Mouse (Mus musculus) neural tube, embryonic 12.5 days (tissue): ENCODE results near the gene Tigd3. TPM values are rescaled to one million over a fixed set of nuclear protein-coding genes. Genes with fewer than 3 reads are reported as not detected.

Experiments
- ATAC-seq: fragments of 200-750 bp; cut with Nextera tagmentation; 2 replicates; pipeline ENCODE4 v1.8.0; 2017; ENCODE audit warnings: low read depth, mild to moderate bottlenecking, moderate TSS enrichment, moderate library complexity; ENCODE audit not compliant: low FRiP score
- H3K27ac ChIP-seq: fragments of 300-500 bp; sonication (generic); 2 replicates; pipeline ENCODE4 v1.5.1; 2016
- H3K27me3 ChIP-seq: fragments of 300-500 bp; sonication (generic); replicated peaks from 2 replicates; pipeline ENCODE4 v1.6.1; 2016; ENCODE audit warnings: mild to moderate bottlenecking
- H3K36me3 ChIP-seq: fragments of 300-500 bp; sonication (generic); 2 replicates; pipeline ENCODE4 v1.6.1; 2016; ENCODE audit warnings: mild to moderate bottlenecking
- H3K4me1 ChIP-seq: fragments of 300-500 bp; sonication (generic); 2 replicates; pipeline ENCODE4 v1.6.1; 2016
- H3K4me2 ChIP-seq: fragments of 300-500 bp; sonication (generic); replicated peaks from 2 replicates; pipeline ENCODE4 v1.6.1; 2016; ENCODE audit warnings: mild to moderate bottlenecking
- H3K4me3 ChIP-seq: fragments of 300-500 bp; sonication (generic); 2 replicates; pipeline ENCODE4 v1.5.1; 2016
- H3K9ac ChIP-seq: fragments of 300-500 bp; sonication (generic); 2 replicates; pipeline ENCODE4 v1.6.1; 2016; ENCODE audit warnings: mild to moderate bottlenecking
- H3K9me3 ChIP-seq: fragments of 300-500 bp; sonication (generic); 2 replicates; pipeline ENCODE4 v1.6.1; 2016; ENCODE audit warnings: mild to moderate bottlenecking
- WGBS: fragments of 180-500 bp; shearing (Covaris S2); methylation state at CpG from one replicate; pipeline ENCODE4 v1.1.7; 2016; 5-methylcytosine and 5-hydroxymethylcytosine counted together
- polyA plus RNA-seq: library from polyadenylated mRNA; unstranded; fragments of >200 nt; fragmentation: Nextera tagmentation; extraction: Ambion mirVana; gene quantifications from 2 replicates; pipeline ENCODE4 v1.2.1, GENCODE M21; 2016

Tigd3 gene
- polyA plus RNA-seq = 10.5 and 11.8 TPM in 2 replicates

- ATAC-seq = peak; percentile 96
- peak within 1 kb of the TSS; percentile 89 for H3K9ac ChIP-seq
- H3K36me3 ChIP-seq = peaks cover 31% of the 10 kb centered on the region
- no peaks in the 10 kb centered on the region for H3K9me3 ChIP-seq
- peak within 1 kb of the TSS; percentile 91 for H3K4me2 ChIP-seq
- no peak within 1 kb of the TSS for H3K27ac ChIP-seq
- peaks cover 12% of the 10 kb centered on the region for H3K4me1 ChIP-seq
- H3K27me3 ChIP-seq = no peaks in the 10 kb centered on the region
- WGBS = 5% methylated on average over 36 of the region's 36 CpGs
- peak within 1 kb of the TSS; percentile 73 for H3K4me3 ChIP-seq
These were observed at the start of gene Tigd3 for GRCm38 (mm10) chr19:5894002-5894678. Gene Tigd3, minus strand, starts transcription at chr19:5894149.

DNA sequence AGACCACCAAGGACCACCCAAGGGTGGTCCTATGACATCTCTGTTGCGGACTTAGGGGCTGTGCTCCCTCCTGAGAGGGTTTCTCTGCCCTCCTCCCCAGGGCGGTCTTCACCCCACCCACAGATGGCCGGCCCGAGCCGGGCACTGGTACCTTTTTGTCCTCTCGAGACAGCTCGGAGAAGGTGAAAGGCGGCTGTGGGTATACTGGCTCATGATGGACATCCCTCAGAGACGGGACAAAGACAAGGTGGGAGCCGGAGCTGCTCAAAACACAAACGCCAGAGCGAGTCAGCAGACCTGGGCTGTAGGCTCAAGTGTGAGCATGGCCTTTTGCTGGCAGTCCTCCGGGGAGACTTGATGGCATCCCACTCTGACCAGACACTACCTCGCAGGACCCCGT lies 49.5 kb upstream of the Tigd3 start:
- no peaks in the 10 kb centered on the region for H3K9me3 ChIP-seq
- 93% methylated on average over 15 of the region's 15 CpGs for WGBS
- H3K4me3 ChIP-seq = no peak overlapping the region
- ATAC-seq = no peak
- H3K9ac ChIP-seq = 0 out of 2 replicates have a peak overlapping the region, but pooled peaks have one; percentile 13
- H3K36me3 ChIP-seq = peaks cover 42% of the 10 kb centered on the region
- 0 out of 2 replicates have a peak, but pooled peaks cover 3% of the 10 kb centered on the region for H3K4me1 ChIP-seq
- no peak overlapping the region for H3K4me2 ChIP-seq
- no peaks in the 10 kb centered on the region for H3K27me3 ChIP-seq
- H3K27ac ChIP-seq = no peak overlapping the region

DNA sequence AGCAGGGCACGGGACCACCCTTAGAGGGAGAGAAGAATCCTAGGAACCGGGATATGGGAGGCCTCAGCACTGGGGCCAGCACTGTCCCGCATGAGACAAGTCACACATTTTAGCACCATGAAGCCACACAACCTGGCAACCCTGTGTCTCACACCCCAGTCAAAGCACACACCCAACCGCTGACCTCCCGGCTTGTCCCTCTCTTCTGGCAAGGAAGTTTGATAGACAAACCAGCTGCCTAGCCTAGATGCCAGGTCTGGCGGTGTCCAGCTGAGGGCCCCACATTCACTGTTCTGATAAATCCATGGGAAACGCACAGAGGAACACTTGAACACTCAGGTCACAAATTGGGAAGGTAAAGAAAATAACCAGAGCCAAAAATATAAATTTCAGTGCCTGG lies 48.6 kb upstream of the Tigd3 start:
- no peak for ATAC-seq
- peaks cover 11% of the 10 kb centered on the region; the same call in 1 of the 2 replicates for H3K4me1 ChIP-seq
- WGBS = 93% methylated on average over 7 of the region's 7 CpGs
- H3K4me2 ChIP-seq = no peak overlapping the region
- no peak overlapping the region for H3K9ac ChIP-seq
- H3K36me3 ChIP-seq = peaks cover 36% of the 10 kb centered on the region
- H3K27ac ChIP-seq = no peak overlapping the region
- no peak overlapping the region for H3K4me3 ChIP-seq
- no peaks in the 10 kb centered on the region for H3K9me3 ChIP-seq
- H3K27me3 ChIP-seq = no peaks in the 10 kb centered on the region

DNA sequence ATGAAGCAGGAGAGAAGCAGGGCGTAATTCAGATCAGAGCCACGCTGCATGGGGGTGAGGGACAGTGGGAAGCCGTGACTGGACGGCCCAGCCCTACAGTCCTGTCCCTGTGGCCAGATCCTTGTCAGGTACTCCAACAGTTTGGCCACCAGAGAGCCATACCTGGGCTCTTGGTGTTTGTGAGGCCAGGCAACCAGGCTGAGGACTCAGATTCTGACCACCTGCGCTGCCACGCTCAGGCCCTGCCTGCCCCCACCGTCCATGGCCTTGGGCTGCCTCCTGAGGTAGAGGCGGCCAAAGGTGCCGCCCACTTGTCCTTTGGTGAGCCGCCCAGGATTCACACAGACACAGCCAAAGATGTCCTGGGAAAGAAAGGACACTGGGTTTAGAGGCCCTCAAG lies 46.7 kb upstream of the Tigd3 start:
- Histone ChIP-seq H3K9ac (no peak overlapping the region), H3K27me3 (no peaks in the 10 kb centered on the region), H3K27ac (no peak overlapping the region), H3K4me3 (no peak overlapping the region), H3K4me1 (peaks cover 17% of the 10 kb centered on the region; the same call in 1 of the 2 replicates), H3K36me3 (peaks cover 28% of the 10 kb centered on the region), H3K4me2 (no peak overlapping the region), H3K9me3 (no peaks in the 10 kb centered on the region)
- ATAC-seq = no peak
- 92% methylated on average over 10 of the region's 10 CpGs for WGBS

DNA sequence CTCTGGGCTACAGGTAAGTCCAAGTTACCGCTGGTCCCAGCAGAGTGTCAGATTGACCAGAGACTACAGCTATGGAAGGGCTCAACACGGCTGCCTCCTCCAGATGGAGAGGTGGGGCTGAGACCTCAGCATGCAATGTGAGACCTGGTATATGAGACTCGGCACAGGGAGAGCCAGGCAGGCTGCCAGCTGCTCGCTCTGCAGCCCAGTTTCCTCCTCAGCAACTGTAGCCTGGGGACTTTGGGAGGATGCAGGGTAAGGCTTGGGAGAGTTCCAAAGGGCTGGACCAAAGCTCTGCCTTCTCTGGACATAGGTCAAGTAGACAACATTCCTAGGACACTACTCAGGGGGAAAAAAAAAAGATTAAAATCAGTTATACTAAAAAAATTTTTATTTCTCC lies 46.2 kb upstream of the Tigd3 start:
- H3K4me2 ChIP-seq = no peak overlapping the region
- H3K4me3 ChIP-seq = no peak overlapping the region
- no peak for ATAC-seq
- H3K9me3 ChIP-seq = no peaks in the 10 kb centered on the region
- no peak overlapping the region for H3K9ac ChIP-seq
- H3K36me3 ChIP-seq = peaks cover 26% of the 10 kb centered on the region
- H3K27ac ChIP-seq = no peak overlapping the region
- WGBS = 73% methylated on average over 4 of the region's 4 CpGs
- peaks cover 17% of the 10 kb centered on the region; the same call in 1 of the 2 replicates for H3K4me1 ChIP-seq
- no peaks in the 10 kb centered on the region for H3K27me3 ChIP-seq

DNA sequence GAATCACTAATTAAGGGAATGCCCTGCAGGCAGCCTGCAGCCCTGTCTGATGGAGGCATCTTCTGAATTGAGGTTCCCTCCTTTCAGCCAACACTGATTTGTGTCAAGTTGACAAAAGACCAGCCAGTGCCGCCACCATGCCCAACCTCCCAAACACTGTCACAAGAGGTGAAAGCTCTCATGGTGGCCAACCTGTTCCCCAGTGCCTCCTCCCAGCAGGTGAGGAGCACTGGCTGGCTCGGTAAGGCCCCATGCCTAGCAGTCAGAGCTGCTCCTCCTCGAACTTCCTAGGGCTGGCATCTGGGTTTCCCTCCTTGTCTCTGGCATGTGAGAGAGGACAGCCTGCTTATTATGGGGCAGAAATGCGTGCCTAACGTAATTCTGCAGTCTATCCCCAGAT lies 45.8 kb upstream of the Tigd3 start:
- 87% methylated on average over 5 of the region's 5 CpGs for WGBS
- Histone ChIP-seq H3K36me3 (peaks cover 22% of the 10 kb centered on the region), H3K4me3 (no peak overlapping the region), H3K27ac (no peak overlapping the region), H3K9me3 (no peaks in the 10 kb centered on the region), H3K9ac (no peak overlapping the region), H3K4me1 (peaks cover 17% of the 10 kb centered on the region; the same call in 1 of the 2 replicates), H3K4me2 (no peak overlapping the region), H3K27me3 (no peaks in the 10 kb centered on the region)
- ATAC-seq = no peak

DNA sequence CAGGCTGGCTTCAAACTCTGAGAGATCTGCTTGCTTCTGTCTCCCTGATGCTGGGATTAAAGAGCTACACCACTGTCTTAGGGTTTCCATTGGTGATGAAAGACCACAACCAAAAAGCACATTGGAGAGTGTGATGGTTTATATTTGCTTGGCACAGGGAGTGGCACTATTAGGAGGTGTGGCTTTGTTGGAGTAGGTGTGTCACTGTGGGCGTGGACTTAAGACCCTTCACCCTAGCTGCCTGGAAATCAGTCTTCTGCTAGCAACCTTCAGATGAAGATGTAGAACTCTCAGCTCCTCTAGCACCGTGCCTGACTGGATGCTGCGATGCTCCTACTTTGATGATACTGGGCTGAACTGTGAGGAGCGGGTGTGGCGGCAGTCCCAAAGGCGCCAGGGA lies 44.6 kb upstream of the Tigd3 start:
- WGBS = 86% methylated on average over 6 of the region's 6 CpGs
- H3K9ac ChIP-seq = no peak overlapping the region
- no peaks in the 10 kb centered on the region for H3K27me3 ChIP-seq
- no peak overlapping the region for H3K4me2 ChIP-seq
- no peak overlapping the region for H3K27ac ChIP-seq
- H3K4me3 ChIP-seq = no peak overlapping the region
- no peak for ATAC-seq
- H3K36me3 ChIP-seq = peaks cover 22% of the 10 kb centered on the region
- H3K4me1 ChIP-seq = peaks cover 17% of the 10 kb centered on the region; the same call in 1 of the 2 replicates
- H3K9me3 ChIP-seq = no peaks in the 10 kb centered on the region

- Histone ChIP-seq H3K27me3 (no peaks in the 10 kb centered on the region), H3K36me3 (peaks cover 16% of the 10 kb centered on the region), H3K9me3 (no peaks in the 10 kb centered on the region), H3K4me3 (no peak overlapping the region), H3K27ac (no peak overlapping the region), H3K4me2 (peak overlapping the region; percentile 32; the same call in 1 of the 2 replicates), H3K9ac (no peak overlapping the region), H3K4me1 (peaks cover 17% of the 10 kb centered on the region; the same call in 1 of the 2 replicates)
- WGBS = 38% methylated on average over 14 of the region's 14 CpGs
- ATAC-seq = no peak
These were observed 44.0 kb upstream of the Tigd3 start for GRCm38 (mm10) chr19:5937836-5938406.

DNA sequence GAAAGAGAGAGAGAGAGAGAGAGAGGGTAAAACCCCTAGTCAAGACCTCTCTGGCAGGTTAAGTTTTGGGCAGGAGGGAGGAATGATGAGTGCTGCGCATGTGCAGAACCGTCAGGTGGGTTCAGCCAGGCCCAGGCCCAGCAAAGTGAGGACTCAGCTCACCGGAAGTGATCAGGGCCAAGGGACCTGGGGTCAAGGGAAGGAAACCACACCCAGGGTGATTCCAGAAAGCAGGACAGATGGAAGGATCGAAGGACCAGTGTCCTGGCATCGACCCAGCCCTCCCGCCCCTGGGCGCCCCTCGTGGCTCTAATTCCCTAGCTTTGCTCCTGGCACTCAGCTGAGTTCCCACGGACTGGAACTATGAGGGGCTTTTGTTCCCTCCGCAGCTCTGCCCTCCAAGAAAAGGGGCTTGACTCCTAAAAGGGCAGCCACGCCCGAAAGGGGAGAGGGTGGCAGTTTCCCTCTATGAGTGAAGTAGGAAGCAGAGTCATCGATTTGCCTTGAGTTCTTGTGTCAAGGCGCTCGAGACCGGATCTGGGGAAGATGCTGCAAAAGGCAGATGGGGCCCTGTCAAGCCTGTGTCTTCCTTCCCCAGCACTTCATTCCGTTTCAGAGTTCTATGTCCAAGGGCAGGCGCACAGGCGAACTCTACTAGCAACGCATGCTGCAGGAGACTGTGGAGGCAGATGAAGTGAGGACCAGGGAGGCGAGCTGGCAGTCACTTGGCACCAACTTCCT lies 43.3 kb upstream of the Tigd3 start:
- 71% methylated on average over 21 of the region's 21 CpGs for WGBS
- Histone ChIP-seq H3K9ac (no peak overlapping the region), H3K9me3 (no peaks in the 10 kb centered on the region), H3K4me3 (no peak overlapping the region), H3K27ac (peak overlapping the region; percentile 26; the same call in 1 of the 2 replicates), H3K4me2 (peak overlapping the region; percentile 32; the same call in 1 of the 2 replicates), H3K27me3 (no peaks in the 10 kb centered on the region), H3K36me3 (peaks cover 10% of the 10 kb centered on the region), H3K4me1 (peaks cover 17% of the 10 kb centered on the region; the same call in 1 of the 2 replicates)
- ATAC-seq = no peak

GRCm38 (mm10) chr19:5935691-5936090 lies 41.7 kb upstream of the Tigd3 start:
- WGBS = 81% methylated on average over 5 of the region's 5 CpGs

GRCm38 (mm10) chr19:5935266-5935665 lies 41.3 kb upstream of the Tigd3 start:
- Histone ChIP-seq H3K27ac (no peak overlapping the region), H3K36me3 (no peaks in the 10 kb centered on the region; the same call in 1 of the 2 replicates), H3K9me3 (no peaks in the 10 kb centered on the region), H3K4me2 (no peak overlapping the region), H3K9ac (no peak overlapping the region), H3K4me3 (no peak overlapping the region), H3K27me3 (no peaks in the 10 kb centered on the region), H3K4me1 (peaks cover 17% of the 10 kb centered on the region; the same call in 1 of the 2 replicates)
- ATAC-seq = no peak
- 66% methylated on average over 3 of the region's 3 CpGs for WGBS

More at GRCm38 (mm10) chr19:5935691-5936090, 41.7 kb upstream of the Tigd3 start:
- Histone ChIP-seq H3K9ac (no peak overlapping the region), H3K27ac (no peak overlapping the region), H3K4me2 (no peak overlapping the region), H3K4me3 (no peak overlapping the region), H3K4me1 (peaks cover 17% of the 10 kb centered on the region; the same call in 1 of the 2 replicates), H3K27me3 (no peaks in the 10 kb centered on the region), H3K9me3 (no peaks in the 10 kb centered on the region), H3K36me3 (no peaks in the 10 kb centered on the region; the same call in 1 of the 2 replicates)
- no peak for ATAC-seq
